Mouse (Mus musculus) CH12.LX (cell line): Measurements from ENCODE around the gene Ptpn21. TPM values are rescaled to one million over a fixed set of nuclear protein-coding genes. Genes with fewer than 3 reads are reported as not detected.

Experiments
- DNase-seq: peaks from one replicate; pipeline ENCODE4 v3.0.0-alpha.2; 2013; ENCODE audit errors: extremely low read depth
- H3K27ac ChIP-seq: 2 replicates; pipeline ENCODE4 v1.5.1; 2012; ENCODE audit warnings: low read depth, mild to moderate bottlenecking, control low read depth, moderate library complexity; ENCODE audit not compliant: insufficient read depth
- H3K27me3 ChIP-seq: replicated peaks from 2 replicates; pipeline ENCODE3; 2012; ENCODE audit warnings: inconsistent platforms
- H3K36me3 ChIP-seq, 2 experiments: replicated peaks in 1 of 2; 2 replicates each; pipeline versions ENCODE3 to v1.6.1; 2012; ENCODE audit warnings: inconsistent platforms in 1 of 2, low read length in 1 of 2, mild to moderate bottlenecking in 1 of 2, mixed read lengths in 1 of 2, moderate library complexity in 1 of 2; ENCODE audit not compliant: control insufficient read depth in 1 of 2, insufficient read depth in 1 of 2
- H3K4me1 ChIP-seq, 2 experiments: 2 replicates each; pipeline ENCODE4 v1.6.1; 2012; ENCODE audit warnings: inconsistent platforms in 1 of 2, moderate library complexity in 1 of 2; ENCODE audit not compliant: insufficient read depth in 2 of 2, control insufficient read depth in 1 of 2
- H3K4me2 ChIP-seq: 2 replicates; pipeline ENCODE4 v1.6.1; 2012; ENCODE audit warnings: low read depth, mild to moderate bottlenecking, control low read depth; ENCODE audit not compliant: poor library complexity, insufficient read depth, severe bottlenecking
- H3K4me3 ChIP-seq, 3 experiments: fragments of 150-350 bp in 1 of 3; sonication (generic) in 1 of 3; replicated peaks in 1 of 3; 2 replicates each; pipeline versions ENCODE3 to v1.5.1; 2011 to 2012; ENCODE audit warnings: low read depth in 2 of 3, low read length in 2 of 3, mild to moderate bottlenecking in 2 of 3, moderate library complexity in 2 of 3, control low read depth in 1 of 3, improper control_type of control experiment in 1 of 3, inconsistent platforms in 1 of 3, mixed read lengths in 1 of 3; ENCODE audit not compliant: poor library complexity in 1 of 3
- H3K79me2 ChIP-seq: replicated peaks from 2 replicates; pipeline ENCODE4 v1.6.1; 2012; ENCODE audit warnings: mild to moderate bottlenecking, moderate library complexity; ENCODE audit not compliant: control insufficient read depth, poor library complexity, insufficient read depth, severe bottlenecking; ENCODE audit errors: extremely low read depth
- H3K9ac ChIP-seq: 2 replicates; pipeline ENCODE4 v1.6.1; 2012; ENCODE audit warnings: low read depth, mild to moderate bottlenecking, control low read depth, moderate library complexity; ENCODE audit not compliant: insufficient read depth
- H3K9me3 ChIP-seq: replicated peaks from 2 replicates; pipeline ENCODE3; 2012; ENCODE audit warnings: low read length, inconsistent platforms, mixed read lengths
- CHD2 ChIP-seq: IDR thresholded peaks from 2 replicates; pipeline ENCODE4 v1.6.1; 2011; ENCODE audit warnings: low read length, improper control_type of control experiment
- CTCF ChIP-seq, 2 experiments: IDR thresholded peaks in 1 of 2; conservative IDR thresholded peaks in 1 of 2; 2 replicates each; pipeline ENCODE4 v1.5.1; 2011 to 2012; ENCODE audit warnings: low read depth in 2 of 2, low read length in 2 of 2, improper control_type of control experiment in 1 of 2, inconsistent platforms in 1 of 2, mild to moderate bottlenecking in 1 of 2, moderate library complexity in 1 of 2
- ELF1 ChIP-seq: IDR thresholded peaks from 2 replicates; pipeline ENCODE4 v1.6.1; 2014; ENCODE audit warnings: low read depth, mild to moderate bottlenecking, inconsistent platforms, low read length, improper control_type of control experiment
- ETS1 ChIP-seq: conservative IDR thresholded peaks from 2 replicates; pipeline ENCODE4 v1.6.1; 2012; ENCODE audit warnings: low read depth, mild to moderate bottlenecking, inconsistent platforms, low read length, improper control_type of control experiment, moderate library complexity
- GABPA ChIP-seq: IDR thresholded peaks from 2 replicates; pipeline ENCODE4 v1.6.1; 2012; ENCODE audit warnings: low read depth, low read length, improper control_type of control experiment, inconsistent platforms; ENCODE audit not compliant: insufficient replicate concordance
- IRF4 ChIP-seq: IDR thresholded peaks from 2 replicates; pipeline ENCODE4 v1.6.1; 2014; ENCODE audit warnings: low read depth, mild to moderate bottlenecking, inconsistent platforms, low read length, improper control_type of control experiment
- JUN ChIP-seq: IDR thresholded peaks from 2 replicates; pipeline ENCODE4 v1.6.1; 2011; ENCODE audit warnings: low read depth, mild to moderate bottlenecking, low read length, improper control_type of control experiment, moderate library complexity; ENCODE audit not compliant: insufficient read depth
- KAT2A ChIP-seq: IDR thresholded peaks from 2 replicates; pipeline ENCODE4 v1.6.1; 2012; ENCODE audit warnings: low read length, improper control_type of control experiment, inconsistent platforms; ENCODE audit not compliant: insufficient replicate concordance
- MAX ChIP-seq: IDR thresholded peaks from 2 replicates; pipeline ENCODE4 v1.6.1; 2011; ENCODE audit warnings: low read length, improper control_type of control experiment
- MAZ ChIP-seq: IDR thresholded peaks from 2 replicates; pipeline ENCODE4 v1.6.1; 2012; ENCODE audit warnings: low read depth, mild to moderate bottlenecking, inconsistent platforms, low read length, improper control_type of control experiment, moderate library complexity
- MXI1 ChIP-seq: IDR thresholded peaks from 2 replicates; pipeline ENCODE4 v1.6.1; 2011; ENCODE audit warnings: mild to moderate bottlenecking, low read depth, low read length, improper control_type of control experiment
- NELFE ChIP-seq: IDR thresholded peaks from 2 replicates; pipeline ENCODE4 v1.6.1; 2011; ENCODE audit warnings: low read depth, low read length, improper control_type of control experiment
- PAX5 ChIP-seq: IDR thresholded peaks from 2 replicates; pipeline ENCODE4 v1.6.1; 2012; ENCODE audit warnings: low read length, inconsistent platforms, mixed read lengths
- POLR2A ChIP-seq: IDR thresholded peaks from 2 replicates; pipeline ENCODE4 v1.6.1; 2011; ENCODE audit warnings: low read depth, mild to moderate bottlenecking, improper control_type of control experiment, low read length
- POLR2AphosphoS2 ChIP-seq: IDR thresholded peaks from 2 replicates; pipeline ENCODE4 v1.6.1; 2011; ENCODE audit warnings: low read depth, low read length, improper control_type of control experiment
- RAD21 ChIP-seq: IDR thresholded peaks from 2 replicates; pipeline ENCODE4 v1.6.1; 2011; ENCODE audit warnings: low read depth, mild to moderate bottlenecking, low read length, improper control_type of control experiment, moderate library complexity
- RCOR1 ChIP-seq: conservative IDR thresholded peaks from 2 replicates; pipeline ENCODE4 v1.6.1; 2012; ENCODE audit warnings: low read depth, mild to moderate bottlenecking, inconsistent platforms, low read length, improper control_type of control experiment
- UBTF ChIP-seq: IDR thresholded peaks from 2 replicates; pipeline ENCODE4 v1.6.1; 2012; ENCODE audit warnings: low read depth, mild to moderate bottlenecking, inconsistent platforms, low read length, improper control_type of control experiment, moderate library complexity
- USF1 ChIP-seq: IDR thresholded peaks from 2 replicates; pipeline ENCODE4 v1.6.1; 2014; ENCODE audit warnings: low read depth, mild to moderate bottlenecking, inconsistent platforms, low read length, improper control_type of control experiment
- USF2 ChIP-seq: conservative IDR thresholded peaks from 2 replicates; pipeline ENCODE4 v1.6.1; 2011; ENCODE audit warnings: low read depth, low read length, improper control_type of control experiment
- dilution Hi-C: fragments of 300-500 bp; cut with MboI; formaldehyde crosslinking; loops from 2 replicates; pipeline ENCODE4 v1.14.3; 2020; ENCODE audit warnings: low sequenced_read_pairs; ENCODE audit not compliant: extremely low pct_unique_long_range_greater_than_20kb, extremely low pct_ligation_motif_present
- in situ Hi-C: fragments of 300-500 bp; cut with MboI; formaldehyde crosslinking; loops from 3 replicates; pipeline ENCODE4 v1.14.3; 2019; ENCODE audit warnings: low sequenced_read_pairs, low pct_ligation_motif_present, low pct_unique_long_range_greater_than_20kb, mixed read lengths
- polyA plus RNA-seq: library from polyadenylated mRNA; unstranded; fragments of >175 nt; gene quantifications from 2 replicates; pipeline ENCODE4 v1.2.1, GENCODE M21; 2012; ENCODE audit warnings: low read depth; ENCODE audit not compliant: insufficient read length
- total RNA-seq, 2 experiments: library from RNA; depleted of rRNA; stranded (reverse); fragments of 300-350 nt in 1 of 2; fragments of >200 nt in 1 of 2; gene quantifications; 2 replicates each; pipeline ENCODE4 v1.2.3; 2012 to 2014

Gene Ptpn21
- total and polyA plus RNA-seq, 3 experiments: 2.2 to 5.8 (median 3.5) TPM

DNA sequence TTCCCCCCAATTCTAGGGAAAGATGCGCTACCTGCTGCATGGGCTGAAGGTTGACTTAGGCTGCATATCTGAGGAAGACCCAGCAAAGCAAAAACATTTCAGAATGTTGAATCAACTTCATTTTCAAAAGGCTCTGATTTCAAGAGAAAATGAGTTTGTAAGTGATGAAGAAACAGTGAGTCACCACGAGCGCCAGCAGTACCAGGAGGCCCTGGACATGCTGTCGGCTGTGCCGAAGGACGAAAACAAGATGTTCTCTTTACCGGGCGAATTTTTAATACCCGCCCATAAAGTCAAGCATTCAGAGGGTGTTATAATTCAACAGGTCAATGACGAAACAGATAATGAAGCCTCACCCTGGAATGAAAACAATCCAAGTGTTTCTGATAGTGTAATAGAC is 68.1 kb downstream of the Ptpn21 start:
- TF ChIP-seq ELF1: no peak
- no peak for TF ChIP-seq USF1
- no peak for TF ChIP-seq NELFE
- no peak for TF ChIP-seq PAX5
- TF ChIP-seq MAZ: no peak
- H3K4me3 ChIP-seq: no peak overlapping the region
- dilution Hi-C loops: no loop called here

DNA sequence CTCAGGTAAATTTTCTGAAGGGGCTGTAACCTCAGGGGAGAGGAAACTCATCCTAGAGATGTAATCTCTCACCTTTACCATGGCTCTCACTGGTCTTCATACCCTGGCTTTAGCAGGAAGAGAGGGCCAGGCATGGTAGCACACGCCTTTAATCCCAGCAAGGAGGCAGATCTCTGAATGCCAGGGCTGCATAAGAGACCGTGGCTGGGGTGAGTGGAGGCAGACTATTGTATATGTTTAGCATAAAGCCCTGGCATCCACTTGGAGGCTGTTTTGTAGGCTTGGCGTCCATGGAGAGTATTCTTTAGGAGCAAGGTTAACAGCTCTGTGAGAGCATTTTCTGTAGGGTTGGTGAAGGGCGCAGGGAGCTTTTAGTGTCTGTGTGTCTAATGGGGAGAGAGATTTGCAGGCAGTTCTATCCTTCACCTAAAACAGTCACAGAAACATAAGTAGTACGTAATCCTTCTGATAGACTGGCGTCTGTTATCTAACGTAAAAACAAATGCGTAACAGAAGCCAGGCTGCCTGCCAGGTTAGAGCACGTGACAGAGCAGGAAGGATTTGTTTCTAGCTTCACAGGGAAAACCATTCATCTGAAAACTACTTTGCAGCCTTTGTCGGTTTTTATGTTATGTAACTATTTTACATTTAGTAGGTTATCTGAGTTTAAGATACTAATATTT is 68.9 kb downstream of the Ptpn21 start:
- TF ChIP-seq POLR2AphosphoS2 (no peak), PAX5 (no peak), USF2 (no peak), MXI1 (no peak), RAD21 (no peak), POLR2A (no peak), IRF4 (no peak), UBTF (no peak), ELF1 (no peak), ETS1 (no peak), GABPA (no peak), CTCF (conservative IDR thresholded peaks at IDR 0.05 in 1 of 2, IDR thresholded peaks at IDR 0.05 in 1 of 2; ENCODE audit: low read depth in 2 of 2, low read length in 2 of 2) (no peak), CHD2 (no peak), KAT2A (no peak), RCOR1 (no peak), JUN (no peak), MAX (no peak)
- H3K36me3 ChIP-seq: peaks cover 9 to 25% of the 10 kb centered on the region in 2 experiments
- H3K27ac ChIP-seq: no peak overlapping the region
- no peak overlapping the region for H3K4me3 ChIP-seq
- H3K9ac ChIP-seq: no peak overlapping the region
- dilution Hi-C loops: no loop called here
- no peaks in the 10 kb centered on the region for H3K27me3 ChIP-seq
- H3K4me2 ChIP-seq: no peak overlapping the region
- H3K4me1 ChIP-seq: no peaks in the 10 kb centered on the region
- no peaks in the 10 kb centered on the region for H3K9me3 ChIP-seq
- in situ Hi-C loops: no loop called here
- H3K79me2 ChIP-seq: no peaks in the 10 kb centered on the region
- no peak for DNase-seq

More for the DNA sequence above, 68.1 kb downstream of the Ptpn21 start:
- in situ Hi-C loops: no loop called here
- Histone ChIP-seq H3K9me3 (peaks cover 4% of the 10 kb centered on the region), H3K4me2 (no peak overlapping the region), H3K79me2 (no peaks in the 10 kb centered on the region), H3K4me1 (no peaks in the 10 kb centered on the region), H3K36me3 (peaks cover 9 to 27% of the 10 kb centered on the region in 2 experiments), H3K27ac (no peak overlapping the region), H3K27me3 (no peaks in the 10 kb centered on the region), H3K9ac (no peak overlapping the region)
- no peak for DNase-seq
